Mouse (Mus musculus) erythroblast, embryonic 14.5 days (primary cell): ENCODE data around the gene Syn3.

Source experiments
- GATA1 ChIP-seq: IDR thresholded peaks from 2 replicates; pipeline ENCODE4 v1.6.1; 2012; ENCODE audit warnings: low read length, inconsistent platforms, mixed read lengths
- TAL1 ChIP-seq: IDR thresholded peaks from 3 replicates; pipeline ENCODE4 v1.6.1; 2012; ENCODE audit warnings: low read length, inconsistent platforms, mixed read lengths

- TF ChIP-seq GATA1 = no peak
- no peak for TF ChIP-seq TAL1
Observed at GRCm38 (mm10) chr10:86384655-86385054, 114.0 kb downstream of the Syn3 start.
